Mouse (Mus musculus) heart, adult 9 months (tissue): Measurements from ENCODE around the gene Usmg5.
A peak's percentile ranks its signal among the peaks of the same experiment; 100 is the strongest.
"Not testable (repeated sequence)": the region's sequence is repeated elsewhere in the genome, so short reads cannot be mapped to it uniquely, and the experiment has no call there.

Source experiments
- DNase-seq, 2 experiments: peaks; one replicate each; pipeline ENCODE4 v3.0.0; 2022; ENCODE audit warnings: low spot score in 2 of 2

The Usmg5 gene

GRCm38 (mm10) chr19:47090550-47091156 is at the start of gene Usmg5, which contains the start of gene Pdcd11:
TSS of gene Usmg5 (minus strand) at chr19:47090647.
TSS of gene Pdcd11 (plus strand) at chr19:47090768.
- peak; percentile 96 for DNase-seq

GRCm38 (mm10) chr19:47139611-47140010 is 49.2 kb upstream of the Usmg5 start:
- not testable (repeated sequence) for DNase-seq

- peak; percentile 67 to 69 for DNase-seq
These were observed 47.4 kb upstream of the Usmg5 start, which contains the start of gene Calhm2 for GRCm38 (mm10) chr19:47137771-47138421. TSS of gene Calhm2 (minus strand) at chr19:47138294.

- DNase-seq, result peak; percentile 79 to 82
These were observed 46.7 kb upstream of the Usmg5 start for GRCm38 (mm10) chr19:47137051-47137581.

GRCm38 (mm10) chr19:47136170-47136569 is 45.7 kb upstream of the Usmg5 start:
- no peak for DNase-seq

GRCm38 (mm10) chr19:47135568-47135967 is 45.1 kb upstream of the Usmg5 start:
- no peak for DNase-seq

GRCm38 (mm10) chr19:47133161-47133560 is 42.7 kb upstream of the Usmg5 start:
- DNase-seq, result peak; percentile 23 to 64

- no peak for DNase-seq
These were observed 40.2 kb upstream of the Usmg5 start for GRCm38 (mm10) chr19:47130551-47131125.

GRCm38 (mm10) chr19:47128835-47129234 is 38.4 kb upstream of the Usmg5 start:
- DNase-seq, result no peak

- no peak for DNase-seq
These were observed 37.7 kb upstream of the Usmg5 start for GRCm38 (mm10) chr19:47128164-47128563.

GRCm38 (mm10) chr19:47122802-47123201 is 32.4 kb upstream of the Usmg5 start:
- DNase-seq, result no peak

- no peak for DNase-seq
These were observed 30.6 kb upstream of the Usmg5 start for GRCm38 (mm10) chr19:47121054-47121453.

- no peak for DNase-seq
These were observed 28.2 kb upstream of the Usmg5 start for GRCm38 (mm10) chr19:47118634-47119033.

GRCm38 (mm10) chr19:47104641-47105271 is 14.3 kb upstream of the Usmg5 start:
- DNase-seq, result no peak

- DNase-seq, result no peak
These were observed 10.6 kb upstream of the Usmg5 start for GRCm38 (mm10) chr19:47101080-47101479.

GRCm38 (mm10) chr19:47089718-47090525 is 525 bp downstream of the Usmg5 start:
- no peak for DNase-seq

GRCm38 (mm10) chr19:47088226-47088625 is 2.2 kb downstream of the Usmg5 start:
- DNase-seq, result peak; percentile 11 to 15

- peak; percentile 82 to 84 for DNase-seq
These were observed 22.4 kb downstream of the Usmg5 start for GRCm38 (mm10) chr19:47067924-47068611.

- DNase-seq, result peak; percentile 94 to 97
These were observed 23.2 kb downstream of the Usmg5 start, which contains the start of gene Taf5 for GRCm38 (mm10) chr19:47067096-47067882. TSS of gene Taf5 (plus strand) at chr19:47067746.

GRCm38 (mm10) chr19:47065860-47066259 is 24.6 kb downstream of the Usmg5 start:
- DNase-seq, result no peak
